Mouse (Mus musculus): ENCODE measurements around the gene Cxcl12. TPM values are rescaled to one million over a fixed set of nuclear protein-coding genes. Genes with fewer than 3 reads are reported as not detected.

Cxcl12 gene
- 38.2 and 43.7 TPM in 2 replicates for polyA plus RNA-seq (2012; rRNA removed)

DNA sequence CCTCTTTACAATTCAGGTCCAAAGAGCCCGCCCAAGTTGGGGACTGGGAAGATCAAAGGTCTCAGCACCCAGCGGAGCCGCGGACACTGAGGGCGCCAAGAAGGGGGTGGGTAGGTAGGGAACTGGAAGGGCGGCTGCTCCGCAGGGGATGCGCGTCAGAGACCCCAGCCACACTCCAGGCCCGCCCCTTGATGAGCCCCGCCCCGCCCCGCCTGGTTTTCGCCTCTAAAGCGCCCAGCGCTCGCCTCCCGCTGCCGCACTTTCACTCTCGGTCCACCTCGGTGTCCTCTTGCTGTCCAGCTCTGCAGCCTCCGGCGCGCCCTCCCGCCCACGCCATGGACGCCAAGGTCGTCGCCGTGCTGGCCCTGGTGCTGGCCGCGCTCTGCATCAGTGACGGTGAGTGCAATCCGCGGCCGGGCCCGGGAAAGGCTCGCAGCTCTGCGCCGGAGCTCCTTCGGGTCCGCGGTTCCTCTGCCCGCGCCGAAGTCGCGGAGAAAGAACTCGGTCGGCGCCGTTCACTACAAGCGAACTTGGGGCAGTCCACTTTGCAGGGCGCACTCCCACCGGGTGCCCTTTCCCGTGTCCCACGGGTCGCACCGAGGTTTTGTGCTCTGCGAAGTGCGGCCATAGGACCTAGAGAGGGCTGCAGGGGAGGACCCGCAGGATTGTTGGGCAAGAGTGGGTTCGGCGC, at the start of gene Cxcl12:
Cxcl12 (plus strand) TSS at position 215 of the 691 bp plus-strand sequence.

Measured in liver, embryonic 14 days (tissue).